ENCODE assay signal across 8 mouse cellular contexts in genomic region chr9:109097831-109098230, GRCm38 (mm10). TPM values are rescaled to one million over a fixed set of nuclear protein-coding genes. Genes with fewer than 3 reads are reported as not detected.
DNase-seq lines count a peak whose midpoint lies in the region; ATAC-seq and TF ChIP-seq lines count a peak whose summit lies in the region.

No protein-coding gene starts in this region.

- H3K4me2 ChIP-seq in lung, embryonic 14.5 days, result peak overlapping the region; percentile 87
- H3K4me2 ChIP-seq in midbrain, embryonic 12.5 days (replicated peaks), result peak overlapping the region; percentile 84

- no peak for ATAC-seq in lung, embryonic 14.5 days (ENCODE audit: insufficient read depth)
- no peak for ATAC-seq in midbrain, embryonic 12.5 days (ENCODE audit: low FRiP score, low read depth)
- no peak for ATAC-seq in megakaryocyte, adult 5-6 weeks (ENCODE audit: poor library complexity, severe bottlenecking)

- peaks cover 32% of the 10 kb centered on the region for H3K4me1 ChIP-seq in lung, embryonic 14.5 days (ENCODE audit: insufficient read depth)
- peaks cover 4% of the 10 kb centered on the region; the same call in 1 of the 2 replicates for H3K4me1 ChIP-seq in lung, adult 2 months (ENCODE audit: control insufficient read depth, insufficient read depth, low read length)
- peaks cover 57% of the 10 kb centered on the region for H3K4me1 ChIP-seq in forebrain, embryonic 10.5 days
- H3K4me1 ChIP-seq in midbrain, embryonic 12.5 days, result peaks cover 51% of the 10 kb centered on the region

- no peaks in the 10 kb centered on the region for H3K27me3 ChIP-seq in lung, embryonic 14.5 days (ENCODE audit: insufficient read depth, low read length)
- no peaks in the 10 kb centered on the region for H3K27me3 ChIP-seq in forebrain, embryonic 10.5 days (ENCODE audit: poor library complexity, severe bottlenecking)
- H3K27me3 ChIP-seq in midbrain, embryonic 12.5 days, result no peaks in the 10 kb centered on the region

- DNase-seq in lung, embryonic 14.5 days, result peak; percentile 10
- DNase-seq in lung, adult 2 months, result no peak
- DNase-seq in forebrain, embryonic 10.5 days (ENCODE audit: extremely low spot score, low spot score), result no peak
- DNase-seq in heart, postnatal 4 days, result peak; percentile 70
- peak; percentile 78 to 83 for DNase-seq in layer of hippocampus, postnatal 36 days
- DNase-seq in spleen, postnatal 36 days (ENCODE audit: low spot score in 2 of 2), result no peak

- no peak for TF ChIP-seq POLR2A in lung, adult 2 months (IDR thresholded peaks at IDR 0.05; ENCODE audit: borderline replicate concordance, extremely low read depth, low read depth, low read length)

- no peak for TF ChIP-seq CTCF in lung, embryonic 14.5 days (IDR thresholded peaks at IDR 0.05; ENCODE audit: low read depth)
- TF ChIP-seq CTCF in lung, adult 2 months (IDR thresholded peaks at IDR 0.05; ENCODE audit: insufficient read depth, low read length), result no peak

- peak overlapping the region; percentile 99 for H3K27ac ChIP-seq in lung, embryonic 14.5 days (ENCODE audit: low read depth)
- H3K27ac ChIP-seq in forebrain, embryonic 10.5 days, result peak overlapping the region; percentile 100
- peak overlapping the region; percentile 100 for H3K27ac ChIP-seq in midbrain, embryonic 12.5 days (replicated peaks)

- peaks cover 26% of the 10 kb centered on the region for H3K36me3 ChIP-seq in lung, embryonic 14.5 days (ENCODE audit: insufficient read depth)
- H3K36me3 ChIP-seq in forebrain, embryonic 10.5 days (replicated peaks), result peaks cover 49% of the 10 kb centered on the region
- H3K36me3 ChIP-seq in midbrain, embryonic 12.5 days, result peaks cover 43% of the 10 kb centered on the region

- no peak overlapping the region for H3K9ac ChIP-seq in lung, embryonic 14.5 days
- H3K9ac ChIP-seq in midbrain, embryonic 12.5 days (replicated peaks), result peak overlapping the region; percentile 96

- WGBS in lung, embryonic 14.5 days, result 53% methylated on average over 5 of the region's 5 CpGs
- WGBS in lung, adult 2 months, result 49% methylated on average over 5 of the region's 5 CpGs
- WGBS in forebrain, embryonic 10.5 days, result 71% methylated on average over 5 of the region's 5 CpGs
- WGBS in midbrain, embryonic 12.5 days, result 51% methylated on average over 5 of the region's 5 CpGs

- H3K4me3 ChIP-seq in lung, embryonic 14.5 days (ENCODE audit: low read depth, low read length), result peak overlapping the region; percentile 5; the same call in 1 of the 2 replicates
- H3K4me3 ChIP-seq in lung, adult 2 months (replicated peaks; ENCODE audit: extremely low read depth, low read depth, low read length), result no peak overlapping the region
- peak overlapping the region; percentile 83 for H3K4me3 ChIP-seq in forebrain, embryonic 10.5 days
- peak overlapping the region; percentile 77 for H3K4me3 ChIP-seq in midbrain, embryonic 12.5 days

- H3K9me3 ChIP-seq in lung, embryonic 14.5 days (ENCODE audit: low read depth, low read length), result no peaks in the 10 kb centered on the region
- H3K9me3 ChIP-seq in forebrain, embryonic 10.5 days, result no peaks in the 10 kb centered on the region
- H3K9me3 ChIP-seq in midbrain, embryonic 12.5 days, result no peaks in the 10 kb centered on the region

RNA-seq across cellular contexts. Expression of gene Plxnb1, which starts 2.6 kb away (rescaled TPM):
- polyA plus RNA-seq in lung, embryonic 14.5 days (2014; fragmentation: Nextera tagmentation; extraction: Ambion mirVana), result 16.1 and 18.4 TPM in 2 replicates
- 54.1 and 61.4 TPM in 2 replicates for polyA plus RNA-seq in lung, adult 2 months (2012; rRNA removed)
- 27.0 and 28.9 TPM in 2 replicates for polyA plus RNA-seq in forebrain, embryonic 10.5 days (2016; fragmentation: Nextera tagmentation; extraction: Ambion mirVana)
- total RNA-seq in heart, postnatal 4 days (2021), result 10 to 100 TPM; 31.0 to 31.5 TPM
- 10 to 100 TPM; 79.7 to 88.6 TPM for total RNA-seq in layer of hippocampus, postnatal 36 days (2021)
- 43.7 and 49.7 TPM in 2 replicates for polyA plus RNA-seq in midbrain, embryonic 12.5 days (2016; fragmentation: Nextera tagmentation; extraction: Ambion mirVana)
- total RNA-seq in megakaryocyte, adult 5-6 weeks (2015), result 0.11 TPM in 1 of 2 replicates, not detected in the other
- total RNA-seq in megakaryocyte, adult 5-6 weeks (2017), result 0.04 TPM in 1 of 2 replicates, not detected in the other

RNA-seq across cellular contexts. Expression of gene Tma7, which starts 15.4 kb away (rescaled TPM):
- 599 and 638 TPM in 2 replicates for polyA plus RNA-seq in lung, embryonic 14.5 days (2014; fragmentation: Nextera tagmentation; extraction: Ambion mirVana)
- 13.4 and 19.0 TPM in 2 replicates for polyA plus RNA-seq in lung, adult 2 months (2012; rRNA removed)
- 793 and 804 TPM in 2 replicates for polyA plus RNA-seq in forebrain, embryonic 10.5 days (2016; fragmentation: Nextera tagmentation; extraction: Ambion mirVana)
- total RNA-seq in heart, postnatal 4 days (2021), result 100 to 1,000 TPM; 294 to 307 TPM
- total RNA-seq in layer of hippocampus, postnatal 36 days (2021), result 100 to 1,000 TPM; 303 to 338 TPM
- 729 and 743 TPM in 2 replicates for polyA plus RNA-seq in midbrain, embryonic 12.5 days (2016; fragmentation: Nextera tagmentation; extraction: Ambion mirVana)
- total RNA-seq in megakaryocyte, adult 5-6 weeks (2015), result 367 and 406 TPM in 2 replicates
- total RNA-seq in megakaryocyte, adult 5-6 weeks (2017), result 109 and 136 TPM in 2 replicates

RNA-seq across cellular contexts. Expression of gene Ccdc51, which starts 15.5 kb away (rescaled TPM):
- polyA plus RNA-seq in lung, embryonic 14.5 days (2014; fragmentation: Nextera tagmentation; extraction: Ambion mirVana), result 9.3 and 10.6 TPM in 2 replicates
- 3.5 and 3.7 TPM in 2 replicates for polyA plus RNA-seq in lung, adult 2 months (2012; rRNA removed)
- 13.3 and 14.7 TPM in 2 replicates for polyA plus RNA-seq in forebrain, embryonic 10.5 days (2016; fragmentation: Nextera tagmentation; extraction: Ambion mirVana)
- total RNA-seq in heart, postnatal 4 days (2021), result 10 to 100 TPM; 11.5 to 12.2 TPM
- total RNA-seq in layer of hippocampus, postnatal 36 days (2021), result 1 to 10 TPM; 8.5 to 9.1 TPM
- polyA plus RNA-seq in midbrain, embryonic 12.5 days (2016; fragmentation: Nextera tagmentation; extraction: Ambion mirVana), result 12.9 and 15.7 TPM in 2 replicates
- total RNA-seq in megakaryocyte, adult 5-6 weeks (2015), result 4.7 and 6.0 TPM in 2 replicates
- 6.7 and 11.0 TPM in 2 replicates for total RNA-seq in megakaryocyte, adult 5-6 weeks (2017)

RNA-seq across cellular contexts. Expression of gene Atrip, which starts 23.9 kb away (rescaled TPM):
- polyA plus RNA-seq in lung, embryonic 14.5 days (2014; fragmentation: Nextera tagmentation; extraction: Ambion mirVana), result 24.5 and 27.6 TPM in 2 replicates
- polyA plus RNA-seq in lung, adult 2 months (2012; rRNA removed), result 18.8 and 21.9 TPM in 2 replicates
- polyA plus RNA-seq in forebrain, embryonic 10.5 days (2016; fragmentation: Nextera tagmentation; extraction: Ambion mirVana), result 34.9 and 35.0 TPM in 2 replicates
- total RNA-seq in heart, postnatal 4 days (2021), result 10 to 100 TPM; 10.4 to 11.1 TPM
- 10 to 100 TPM; 28.1 to 31.0 TPM for total RNA-seq in layer of hippocampus, postnatal 36 days (2021)
- 31.3 and 32.0 TPM in 2 replicates for polyA plus RNA-seq in midbrain, embryonic 12.5 days (2016; fragmentation: Nextera tagmentation; extraction: Ambion mirVana)
- total RNA-seq in megakaryocyte, adult 5-6 weeks (2015), result 7.2 and 9.5 TPM in 2 replicates
- total RNA-seq in megakaryocyte, adult 5-6 weeks (2017), result 9.7 and 10.2 TPM in 2 replicates

RNA-seq across cellular contexts. Expression of gene Trex1, which starts 38.3 kb away (rescaled TPM):
- polyA plus RNA-seq in lung, embryonic 14.5 days (2014; fragmentation: Nextera tagmentation; extraction: Ambion mirVana), result 10.6 and 11.6 TPM in 2 replicates
- 83.7 and 86.9 TPM in 2 replicates for polyA plus RNA-seq in lung, adult 2 months (2012; rRNA removed)
- polyA plus RNA-seq in forebrain, embryonic 10.5 days (2016; fragmentation: Nextera tagmentation; extraction: Ambion mirVana), result 7.6 and 9.1 TPM in 2 replicates
- total RNA-seq in heart, postnatal 4 days (2021), result 1 to 10 TPM; 9.1 to 9.3 TPM
- total RNA-seq in layer of hippocampus, postnatal 36 days (2021), result 10 to 100 TPM; 15.6 to 17.2 TPM
- polyA plus RNA-seq in midbrain, embryonic 12.5 days (2016; fragmentation: Nextera tagmentation; extraction: Ambion mirVana), result 11.5 TPM in 2 replicates
- total RNA-seq in megakaryocyte, adult 5-6 weeks (2015), result 119 and 124 TPM in 2 replicates
- total RNA-seq in megakaryocyte, adult 5-6 weeks (2017), result 68.7 and 87.5 TPM in 2 replicates

Comparison
In these comparisons a context has a peak if more than half of its experiments do, and no peak if none do; other contexts are left out.
1. DNase-seq: peak in lung, embryonic 14.5 days (single experiment), heart, postnatal 4 days (single experiment) and layer of hippocampus, postnatal 36 days (2 of 2); none in lung, adult 2 months (single experiment), forebrain, embryonic 10.5 days (single experiment) and spleen, postnatal 36 days (0 of 2).
2. RNA of gene Tma7, which starts 15.4 kb away (polyA plus RNA-seq): 793 to 804 TPM in forebrain, embryonic 10.5 days, 729 to 743 TPM in midbrain, embryonic 12.5 days and 599 to 638 TPM in lung, embryonic 14.5 days; 13.4 to 19.0 TPM in lung, adult 2 months; every median in the first group is over 10 times any median in the second.
3. Peak in every context shown above with its lines, with median percentiles within 50 percentile points of each other: H3K27ac ChIP-seq.